Mouse (Mus musculus) heart, embryonic 15.5 days (tissue): ENCODE measurements at regions not wholly inside any gene's neighbourhood (a gene's known extent, or its start where the extent isn't known, plus 50 kb on each side); places are given as distances from the start of the nearest gene placed in this dataset.

ENCODE experiments used
- ATAC-seq: fragments of 200-750 bp; cut with Nextera tagmentation; replicated peaks from 2 replicates; pipeline ENCODE4 v1.8.0; 2017; ENCODE audit warnings: low read depth, moderate TSS enrichment; ENCODE audit not compliant: insufficient number of reproducible peaks, insufficient read depth, low FRiP score
- H3K27ac ChIP-seq: fragments of 300-500 bp; sonication (generic); 2 replicates; pipeline ENCODE4 v1.5.1; 2015; ENCODE audit warnings: mild to moderate bottlenecking, inconsistent platforms
- H3K27me3 ChIP-seq: fragments of 300-500 bp; sonication (generic); 2 replicates; pipeline ENCODE4 v1.6.1; 2015; ENCODE audit warnings: inconsistent platforms
- H3K36me3 ChIP-seq: fragments of 300-500 bp; sonication (generic); 2 replicates; pipeline ENCODE4 v1.6.1; 2015; ENCODE audit warnings: mild to moderate bottlenecking, inconsistent platforms
- H3K4me1 ChIP-seq: fragments of 300-500 bp; sonication (generic); replicated peaks from 2 replicates; pipeline ENCODE4 v1.6.1; 2015; ENCODE audit warnings: inconsistent platforms
- H3K4me2 ChIP-seq: fragments of 300-500 bp; sonication (generic); 2 replicates; pipeline ENCODE4 v1.6.1; 2015; ENCODE audit warnings: inconsistent platforms, mild to moderate bottlenecking, moderate library complexity
- H3K4me3 ChIP-seq: fragments of 300-500 bp; sonication (generic); 2 replicates; pipeline ENCODE4 v1.5.1; 2015; ENCODE audit warnings: mild to moderate bottlenecking, inconsistent platforms
- H3K9ac ChIP-seq: fragments of 300-500 bp; sonication (generic); 2 replicates; pipeline ENCODE4 v1.6.1; 2015; ENCODE audit warnings: mild to moderate bottlenecking, inconsistent platforms
- H3K9me3 ChIP-seq: fragments of 300-500 bp; sonication (generic); replicated peaks from 2 replicates; pipeline ENCODE4 v1.6.1; 2016; ENCODE audit warnings: inconsistent platforms
- WGBS: fragments of 180-500 bp; shearing (Covaris S2); methylation state at CpG from one replicate; pipeline ENCODE4 v1.1.7; 2015; ENCODE audit warnings: mixed read lengths; 5-methylcytosine and 5-hydroxymethylcytosine counted together

DNA sequence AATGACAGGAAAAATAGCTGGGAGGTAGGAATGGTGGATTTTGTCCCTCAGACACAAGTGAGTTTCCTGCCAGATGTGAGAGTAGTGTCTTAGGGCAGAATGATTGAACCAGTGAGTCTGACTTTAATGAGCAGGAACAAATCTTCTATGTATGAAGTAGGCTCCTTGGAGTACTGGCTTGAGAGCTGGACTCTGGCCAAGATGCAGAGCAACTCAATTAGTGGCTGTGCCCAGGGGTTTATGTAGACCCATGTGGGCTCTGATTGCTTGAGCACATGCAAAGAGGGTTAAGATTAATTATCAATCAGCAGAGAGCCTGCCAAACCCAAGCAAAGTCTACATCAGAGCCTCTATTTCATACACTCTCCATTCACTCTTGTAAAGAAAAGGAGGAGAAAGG is 92.9 kb upstream of the Htr1b start:
- no peaks in the 10 kb centered on the region for H3K36me3 ChIP-seq
- H3K9ac ChIP-seq, result no peak overlapping the region
- ATAC-seq, result no peak
- H3K4me2 ChIP-seq, result no peak overlapping the region
- H3K4me3 ChIP-seq, result no peak overlapping the region
- no peak overlapping the region for H3K27ac ChIP-seq
- no peaks in the 10 kb centered on the region for H3K4me1 ChIP-seq
- H3K9me3 ChIP-seq, result no peaks in the 10 kb centered on the region
- H3K27me3 ChIP-seq, result no peaks in the 10 kb centered on the region

- H3K9ac ChIP-seq, result no peak overlapping the region
- no peaks in the 10 kb centered on the region for H3K9me3 ChIP-seq
- H3K27me3 ChIP-seq, result no peaks in the 10 kb centered on the region
- 68% methylated on average over 1 of the region's 1 CpGs for WGBS
- H3K4me2 ChIP-seq, result no peak overlapping the region
- no peaks in the 10 kb centered on the region for H3K36me3 ChIP-seq
- H3K27ac ChIP-seq, result peak overlapping the region; percentile 16; the same call in 1 of the 2 replicates
- no peak overlapping the region for H3K4me3 ChIP-seq
- ATAC-seq, result no peak; the same call in 1 of the 2 replicates
- no peaks in the 10 kb centered on the region for H3K4me1 ChIP-seq
Observed at GRCm38 (mm10) chr9:81720103-81720502, 86.5 kb upstream of the Htr1b start.

DNA sequence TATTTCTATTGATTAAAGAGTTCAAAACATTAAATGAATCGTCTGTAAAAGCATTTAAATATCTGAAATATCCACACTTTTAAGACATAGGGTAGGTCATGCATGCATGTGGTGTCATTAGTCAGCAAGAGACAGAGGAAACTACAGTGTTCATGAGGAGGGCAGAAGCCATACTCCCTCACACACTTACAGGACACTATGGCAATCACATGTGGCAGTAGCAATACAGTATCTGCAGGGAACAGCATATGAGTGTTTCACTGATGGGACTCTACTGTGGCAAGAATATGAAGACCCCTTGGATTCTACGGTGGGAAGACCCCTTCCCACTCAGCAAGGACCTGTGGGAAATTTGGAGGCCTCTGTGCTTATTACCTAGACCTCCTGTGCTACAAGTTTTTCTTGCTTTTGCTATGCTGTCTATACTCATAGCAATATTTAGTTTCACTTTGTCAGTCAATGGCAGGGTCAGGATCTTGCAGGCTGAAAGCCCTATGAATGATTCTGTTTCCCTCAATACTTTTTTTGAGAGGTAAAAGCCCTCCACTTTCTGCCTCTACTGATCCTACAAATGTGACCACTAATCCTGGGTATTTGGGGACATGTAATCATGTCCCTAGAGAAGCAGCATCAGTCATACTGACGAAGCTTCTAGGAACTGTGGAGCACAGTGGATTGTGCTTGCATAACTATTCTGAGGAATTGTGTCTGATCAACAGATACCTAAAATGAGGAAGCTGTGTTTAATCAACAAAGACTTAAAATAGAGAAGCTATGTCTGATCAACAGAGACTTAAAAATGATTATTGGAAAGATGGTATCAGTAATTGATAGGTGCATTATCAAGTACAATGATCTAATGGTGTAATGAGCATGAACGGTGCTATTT is 83.6 kb upstream of the Htr1b start:
- Histone ChIP-seq H3K36me3 (no peaks in the 10 kb centered on the region), H3K27ac (no peak overlapping the region), H3K9me3 (no peaks in the 10 kb centered on the region), H3K4me3 (no peak overlapping the region), H3K4me1 (no peaks in the 10 kb centered on the region), H3K4me2 (no peak overlapping the region), H3K27me3 (no peaks in the 10 kb centered on the region), H3K9ac (no peak overlapping the region)
- ATAC-seq, result no peak
- 73% methylated on average over 4 of the region's 4 CpGs for WGBS

DNA sequence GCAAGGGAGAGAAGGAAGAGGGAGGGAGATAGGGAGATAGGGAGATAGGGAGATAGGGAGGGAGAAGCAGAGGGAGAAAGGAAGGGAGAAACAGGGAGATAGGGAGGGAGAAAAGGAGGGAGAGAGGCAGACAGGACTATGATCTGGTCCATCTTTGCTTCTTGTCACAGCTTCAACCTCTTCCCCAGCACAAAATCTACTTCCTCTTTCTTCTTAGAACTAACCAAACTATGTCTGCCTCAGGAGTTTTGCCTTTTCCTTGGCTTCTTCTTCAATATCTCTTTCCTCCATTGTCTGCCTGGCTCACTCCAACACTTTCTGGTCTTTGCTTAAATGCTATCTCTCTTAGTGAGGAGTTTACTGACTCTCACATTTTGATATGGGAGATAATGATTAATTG is 57.7 kb upstream of the Htr1b start:
- no peak for ATAC-seq
- no peaks in the 10 kb centered on the region for H3K4me1 ChIP-seq
- H3K36me3 ChIP-seq, result no peaks in the 10 kb centered on the region
- H3K4me2 ChIP-seq, result no peak overlapping the region
- no peak overlapping the region for H3K4me3 ChIP-seq
- H3K27me3 ChIP-seq, result no peaks in the 10 kb centered on the region
- H3K9ac ChIP-seq, result no peak overlapping the region
- no peaks in the 10 kb centered on the region for H3K9me3 ChIP-seq
- H3K27ac ChIP-seq, result no peak overlapping the region

- H3K36me3 ChIP-seq, result no peaks in the 10 kb centered on the region
- H3K4me3 ChIP-seq, result no peak overlapping the region
- H3K27ac ChIP-seq, result no peak overlapping the region
- 81% methylated on average over 3 of the region's 3 CpGs for WGBS
- no peaks in the 10 kb centered on the region for H3K9me3 ChIP-seq
- no peaks in the 10 kb centered on the region for H3K4me1 ChIP-seq
- H3K9ac ChIP-seq, result no peak overlapping the region
- ATAC-seq, result no peak
- no peaks in the 10 kb centered on the region for H3K27me3 ChIP-seq
- H3K4me2 ChIP-seq, result no peak overlapping the region
Observed at GRCm38 (mm10) chr9:81689744-81690143, 56.1 kb upstream of the Htr1b start.
